Mouse (Mus musculus) hindbrain, postnatal 0 days (tissue): ENCODE results near the gene Arhgap8. TPM values are rescaled to one million over a fixed set of nuclear protein-coding genes. Genes with fewer than 3 reads are reported as not detected.

Experiments
- ATAC-seq: fragments of 200-750 bp; cut with Nextera tagmentation; 2 replicates; pipeline ENCODE4 v1.8.0; 2017; ENCODE audit warnings: mild to moderate bottlenecking, moderate TSS enrichment, moderate library complexity
- DNase-seq: peaks from one replicate; pipeline ENCODE4 v3.0.0-alpha.2; 2015; ENCODE audit warnings: low spot score
- H3K27ac ChIP-seq: fragments of 300-500 bp; sonication (generic); 2 replicates; pipeline ENCODE4 v1.5.1; 2014; ENCODE audit warnings: mild to moderate bottlenecking
- H3K27me3 ChIP-seq: fragments of 300-500 bp; sonication (generic); 2 replicates; pipeline ENCODE4 v1.6.1; 2014; ENCODE audit warnings: low read length, mixed read lengths; ENCODE audit not compliant: insufficient read depth
- H3K36me3 ChIP-seq: fragments of 300-500 bp; sonication (generic); 2 replicates; pipeline ENCODE4 v1.6.1; 2014; ENCODE audit warnings: low read length, mixed read lengths; ENCODE audit not compliant: insufficient read depth
- H3K4me1 ChIP-seq: fragments of 300-500 bp; sonication (generic); 2 replicates; pipeline ENCODE4 v1.6.1; 2014; ENCODE audit warnings: antibody characterized with exemption, low read length, mixed read lengths; ENCODE audit not compliant: insufficient read depth
- H3K4me2 ChIP-seq: fragments of 300-500 bp; sonication (generic); 2 replicates; pipeline ENCODE4 v1.6.1; 2014; ENCODE audit warnings: low read depth, mild to moderate bottlenecking, low read length, moderate library complexity, mixed read lengths
- H3K4me3 ChIP-seq: fragments of 300-500 bp; sonication (generic); 2 replicates; pipeline ENCODE4 v1.5.1; 2014; ENCODE audit warnings: low read length
- H3K9ac ChIP-seq: fragments of 300-500 bp; sonication (generic); replicated peaks from 2 replicates; pipeline ENCODE4 v1.6.1; 2014; ENCODE audit warnings: mild to moderate bottlenecking, low read length, moderate library complexity, mixed read lengths
- H3K9me3 ChIP-seq: fragments of 300-500 bp; sonication (generic); 2 replicates; pipeline ENCODE4 v1.6.1; 2016; ENCODE audit warnings: low read length, mixed read lengths
- CTCF ChIP-seq: IDR thresholded peaks from 2 replicates; pipeline ENCODE4 v1.5.1; 2016; ENCODE audit warnings: antibody characterized with exemption, control low read depth, low read depth
- WGBS: fragments of 180-500 bp; shearing (Covaris S2); extraction: QIAGEN DNeasy Blood & Tissue Kit; methylation state at CpG from one replicate; pipeline ENCODE4 v1.1.7; 2014; 5-methylcytosine and 5-hydroxymethylcytosine counted together
- polyA plus RNA-seq: library from polyadenylated mRNA; unstranded; fragments of >200 nt; fragmentation: Nextera tagmentation; extraction: Ambion mirVana; gene quantifications from 2 replicates; pipeline ENCODE4 v1.2.1, GENCODE M21; 2015
- total RNA-seq: library from RNA; depleted of rRNA; stranded (reverse); fragments of >200 nt; gene quantifications from 2 replicates; pipeline ENCODE4 v1.2.3, GENCODE M21; 2014; rRNA removed

The Arhgap8 gene
- total and polyA plus RNA-seq, 2 experiments from 2014 or later, result 0.26 to 0.80 TPM

- H3K27ac ChIP-seq, result no peak overlapping the region
- no peak for ATAC-seq
These were observed 89.6 kb downstream of the Arhgap8 start for GRCm38 (mm10) chr15:84809275-84809952.

GRCm38 (mm10) chr15:84811126-84811525, 91.3 kb downstream of the Arhgap8 start:
- Histone ChIP-seq H3K9me3 (no peaks in the 10 kb centered on the region), H3K4me3 (no peak overlapping the region), H3K9ac (no peak overlapping the region), H3K36me3 (no peaks in the 10 kb centered on the region), H3K4me2 (no peak overlapping the region), H3K27ac (no peak overlapping the region), H3K27me3 (no peaks in the 10 kb centered on the region), H3K4me1 (peaks cover 31% of the 10 kb centered on the region)
- DNase-seq, result peak; percentile 43
- WGBS, result 44% methylated on average over 5 of the region's 5 CpGs
- ATAC-seq, result peak; percentile 28
- TF ChIP-seq CTCF, result no peak

More at GRCm38 (mm10) chr15:84809275-84809952, 89.6 kb downstream of the Arhgap8 start:
- TF ChIP-seq CTCF, result no peak
- H3K36me3 ChIP-seq, result no peaks in the 10 kb centered on the region
- peaks cover 29% of the 10 kb centered on the region for H3K4me1 ChIP-seq
- DNase-seq, result no peak
- H3K4me3 ChIP-seq, result no peak overlapping the region
- H3K27me3 ChIP-seq, result no peaks in the 10 kb centered on the region
- H3K9ac ChIP-seq, result no peak overlapping the region
- H3K4me2 ChIP-seq, result no peak overlapping the region
- 56% methylated on average over 21 of the region's 21 CpGs for WGBS
- H3K9me3 ChIP-seq, result no peaks in the 10 kb centered on the region

- peak overlapping the region; percentile 33; the same call in 1 of the 2 replicates for H3K9ac ChIP-seq
- H3K4me1 ChIP-seq, result peaks cover 31% of the 10 kb centered on the region
- H3K27me3 ChIP-seq, result no peaks in the 10 kb centered on the region
- H3K27ac ChIP-seq, result peak overlapping the region; percentile 68
- WGBS, result 21% methylated on average over 11 of the region's 11 CpGs
- TF ChIP-seq CTCF, result no peak
- peak; percentile 68 for ATAC-seq
- peak overlapping the region; percentile 5; the same call in 1 of the 2 replicates for H3K4me2 ChIP-seq
- H3K9me3 ChIP-seq, result no peaks in the 10 kb centered on the region
- DNase-seq, result peak; percentile 70
- H3K36me3 ChIP-seq, result no peaks in the 10 kb centered on the region
- no peak overlapping the region for H3K4me3 ChIP-seq
These were observed 93.0 kb downstream of the Arhgap8 start for GRCm38 (mm10) chr15:84812831-84813357.

GRCm38 (mm10) chr15:84815171-84815570, 95.3 kb downstream of the Arhgap8 start:
- H3K4me2 ChIP-seq, result no peak overlapping the region
- H3K9me3 ChIP-seq, result no peaks in the 10 kb centered on the region
- no peak overlapping the region for H3K4me3 ChIP-seq
- H3K36me3 ChIP-seq, result no peaks in the 10 kb centered on the region
- peaks cover 31% of the 10 kb centered on the region for H3K4me1 ChIP-seq
- no peaks in the 10 kb centered on the region for H3K27me3 ChIP-seq
- H3K27ac ChIP-seq, result peak overlapping the region; percentile 27; the same call in 1 of the 2 replicates
- peak; percentile 67 for DNase-seq
- ATAC-seq, result no peak
- no peak for TF ChIP-seq CTCF
- H3K9ac ChIP-seq, result no peak overlapping the region
- 10% methylated on average over 4 of the region's 4 CpGs for WGBS

GRCm38 (mm10) chr15:84817589-84817988, 97.7 kb downstream of the Arhgap8 start:
- H3K4me1 ChIP-seq, result peaks cover 15% of the 10 kb centered on the region
- DNase-seq, result peak; percentile 53
- H3K27me3 ChIP-seq, result no peaks in the 10 kb centered on the region
- ATAC-seq, result no peak
- no peak overlapping the region for H3K9ac ChIP-seq
- H3K27ac ChIP-seq, result no peak overlapping the region
- no peak for TF ChIP-seq CTCF
- no peak overlapping the region for H3K4me2 ChIP-seq
- WGBS, result 50% methylated on average over 3 of the region's 3 CpGs
- H3K9me3 ChIP-seq, result no peaks in the 10 kb centered on the region
- no peak overlapping the region for H3K4me3 ChIP-seq
- H3K36me3 ChIP-seq, result no peaks in the 10 kb centered on the region

GRCm38 (mm10) chr15:84818284-84818683, 98.4 kb downstream of the Arhgap8 start:
- peak; percentile 48 for DNase-seq

GRCm38 (mm10) chr15:84820811-84821210, 101.0 kb downstream of the Arhgap8 start:
- Histone ChIP-seq H3K36me3 (no peaks in the 10 kb centered on the region), H3K27me3 (no peaks in the 10 kb centered on the region), H3K4me3 (no peak overlapping the region), H3K4me1 (no peaks in the 10 kb centered on the region), H3K9me3 (no peaks in the 10 kb centered on the region), H3K27ac (no peak overlapping the region), H3K4me2 (no peak overlapping the region), H3K9ac (no peak overlapping the region)
- DNase-seq (no peak), ATAC-seq (no peak)
- no peak for TF ChIP-seq CTCF
- WGBS, result 66% methylated on average over 4 of the region's 4 CpGs

More at GRCm38 (mm10) chr15:84818284-84818683, 98.4 kb downstream of the Arhgap8 start:
- Histone ChIP-seq H3K4me3 (no peak overlapping the region), H3K9ac (no peak overlapping the region), H3K4me1 (peaks cover 8% of the 10 kb centered on the region), H3K4me2 (no peak overlapping the region), H3K27me3 (no peaks in the 10 kb centered on the region), H3K9me3 (no peaks in the 10 kb centered on the region), H3K27ac (no peak overlapping the region), H3K36me3 (no peaks in the 10 kb centered on the region)
- WGBS, result 38% methylated on average over 11 of the region's 11 CpGs
- no peak for ATAC-seq
- no peak for TF ChIP-seq CTCF

Other genes starting within 250 kb of the Arhgap8 start
- 77.9 and 80.7 TPM in 2 replicates for gene Rtl6, start 162.2 kb upstream of the Arhgap8 start, total RNA-seq
- gene Rtl6, start 162.2 kb upstream of the Arhgap8 start, polyA plus RNA-seq, result 39.1 and 39.9 TPM in 2 replicates
- 25.5 and 34.2 TPM in 2 replicates for gene Prr5, start 50.4 kb upstream of the Arhgap8 start, total RNA-seq
- 33.2 and 36.6 TPM in 2 replicates for gene Prr5, start 50.4 kb upstream of the Arhgap8 start, polyA plus RNA-seq
- gene Phf21b, start 136.0 kb downstream of the Arhgap8 start, total RNA-seq, result 22.8 and 29.7 TPM in 2 replicates
- 2.2 and 2.5 TPM in 2 replicates for gene Phf21b, start 136.0 kb downstream of the Arhgap8 start, polyA plus RNA-seq
- 0.47 and 0.50 TPM in 2 replicates for gene Gm29666, start 200.0 kb downstream of the Arhgap8 start, total RNA-seq
- gene Gm29666, start 200.0 kb downstream of the Arhgap8 start, polyA plus RNA-seq, result 0.54 and 0.65 TPM in 2 replicates
- gene Nup50, start 203.4 kb downstream of the Arhgap8 start, total RNA-seq, result 13.3 and 18.4 TPM in 2 replicates
- 23.6 and 24.7 TPM in 2 replicates for gene Nup50, start 203.4 kb downstream of the Arhgap8 start, polyA plus RNA-seq